Mouse (Mus musculus): Measurements from ENCODE around the gene Akr1d1. TPM values are rescaled to one million over a fixed set of nuclear protein-coding genes. Genes with fewer than 3 reads are reported as not detected.

The Akr1d1 gene
- polyA plus RNA-seq, 1 experiment from 2014 or later: not detected

GRCm38 (mm10) chr6:37506909-37507515 is 23.0 kb upstream of the Akr1d1 start:
- H3K4me1 ChIP-seq (ENCODE audit: control insufficient read depth, insufficient read depth, low read length): no peaks in the 10 kb centered on the region
- H3K9ac ChIP-seq (ENCODE audit: low read length): no peak overlapping the region
- no peak overlapping the region for H3K4me3 ChIP-seq (ENCODE audit: low read length)
- no peaks in the 10 kb centered on the region for H3K36me3 ChIP-seq (ENCODE audit: control insufficient read depth, insufficient read depth)
- H3K27ac ChIP-seq (ENCODE audit: low read length): no peak overlapping the region
- no peak overlapping the region for H3K4me2 ChIP-seq (ENCODE audit: low read depth, low read length)
- no peaks in the 10 kb centered on the region for H3K27me3 ChIP-seq (ENCODE audit: control insufficient read depth, insufficient read depth, low read length)
- H3K9me3 ChIP-seq (replicated peaks; ENCODE audit: control insufficient read depth, low read length): no peaks in the 10 kb centered on the region; the same call in 1 of the 2 replicates
- no peak for ATAC-seq (replicated peaks; ENCODE audit: extremely low read depth, insufficient read depth, low FRiP score)
- 65% methylated on average over 3 of the region's 3 CpGs for WGBS

- ATAC-seq (replicated peaks; ENCODE audit: extremely low read depth, insufficient read depth, low FRiP score): no peak
- H3K27ac ChIP-seq (ENCODE audit: low read length): no peak overlapping the region
- no peak overlapping the region for H3K4me3 ChIP-seq (ENCODE audit: low read length)
- no peak overlapping the region for H3K4me2 ChIP-seq (ENCODE audit: low read depth, low read length)
- no peaks in the 10 kb centered on the region for H3K36me3 ChIP-seq (ENCODE audit: control insufficient read depth, insufficient read depth)
- H3K4me1 ChIP-seq (ENCODE audit: control insufficient read depth, insufficient read depth, low read length): no peaks in the 10 kb centered on the region
- H3K9ac ChIP-seq (ENCODE audit: low read length): no peak overlapping the region
- H3K27me3 ChIP-seq (ENCODE audit: control insufficient read depth, insufficient read depth, low read length): no peaks in the 10 kb centered on the region
- no peaks in the 10 kb centered on the region for H3K9me3 ChIP-seq (replicated peaks; ENCODE audit: control insufficient read depth, low read length)
Measured at GRCm38 (mm10) chr6:37510786-37511185, 19.2 kb upstream of the Akr1d1 start.

DNA sequence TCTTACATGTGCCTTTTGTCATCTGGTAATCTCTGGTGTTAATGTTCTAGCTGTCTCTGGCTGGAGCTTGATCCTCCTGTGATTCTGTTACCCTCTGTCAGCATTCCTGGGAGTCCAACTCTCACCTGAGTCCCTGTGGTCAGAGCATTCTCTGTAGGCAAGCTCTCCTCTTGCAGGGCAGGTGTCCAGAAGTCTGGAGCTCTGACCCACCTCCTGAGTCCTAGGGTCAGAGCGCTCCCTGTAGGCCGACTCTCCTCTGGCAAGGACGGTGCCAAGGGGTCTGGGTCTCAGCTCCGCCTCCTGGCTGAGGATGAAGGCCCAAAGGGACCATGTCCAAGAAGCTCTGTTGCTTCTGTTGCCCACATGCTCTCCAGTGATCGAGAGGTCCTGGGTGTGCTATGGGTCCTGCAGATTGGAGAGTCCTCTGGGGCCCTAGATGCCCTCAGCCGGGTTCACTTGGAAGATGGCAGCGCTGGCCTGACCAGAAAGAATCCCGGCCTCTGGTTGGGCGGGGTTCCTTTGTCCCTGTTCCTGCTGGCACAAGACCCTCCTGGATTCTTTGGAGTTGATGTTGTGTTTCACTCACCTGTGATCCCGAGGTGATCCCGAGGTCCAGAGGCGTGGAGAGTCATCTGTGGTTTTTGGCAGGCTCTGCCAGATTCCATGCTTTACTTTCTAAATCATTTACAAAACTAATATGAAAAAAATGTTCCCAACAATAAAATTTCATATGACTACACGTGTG is 9.2 kb upstream of the Akr1d1 start:
- no peaks in the 10 kb centered on the region for H3K4me1 ChIP-seq (ENCODE audit: control insufficient read depth, insufficient read depth, low read length)
- ATAC-seq (replicated peaks; ENCODE audit: extremely low read depth, insufficient read depth, low FRiP score): no peak
- H3K4me2 ChIP-seq (ENCODE audit: low read depth, low read length): no peak overlapping the region
- no peak overlapping the region for H3K27ac ChIP-seq (ENCODE audit: low read length)
- WGBS: 84% methylated on average over 13 of the region's 13 CpGs
- no peaks in the 10 kb centered on the region for H3K36me3 ChIP-seq (ENCODE audit: control insufficient read depth, insufficient read depth)
- no peak overlapping the region for H3K4me3 ChIP-seq (ENCODE audit: low read length)
- no peak overlapping the region for H3K9ac ChIP-seq (ENCODE audit: low read length)
- no peaks in the 10 kb centered on the region for H3K9me3 ChIP-seq (replicated peaks; ENCODE audit: control insufficient read depth, low read length)
- H3K27me3 ChIP-seq (ENCODE audit: control insufficient read depth, insufficient read depth, low read length): no peaks in the 10 kb centered on the region

DNA sequence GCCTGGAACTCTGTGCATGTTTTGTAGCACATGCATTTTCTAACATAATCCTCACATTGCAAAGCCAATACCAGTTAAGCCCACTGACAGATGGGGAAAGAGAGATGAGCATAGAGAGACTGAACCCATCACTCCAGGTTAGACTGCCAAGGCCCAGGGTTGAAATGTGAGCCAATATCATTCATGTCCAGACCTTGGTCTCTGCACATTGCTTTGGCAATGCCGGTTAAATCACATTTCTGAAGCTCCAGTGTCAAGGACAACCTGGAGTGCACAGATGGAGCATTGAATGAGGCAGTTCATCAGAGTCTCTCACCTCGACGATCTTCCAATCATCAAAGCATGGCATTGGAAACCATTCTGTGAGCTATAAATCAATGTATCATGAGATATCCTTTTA is 2.1 kb downstream of the Akr1d1 start:
- no peak overlapping the region for H3K9ac ChIP-seq (ENCODE audit: low read length)
- no peaks in the 10 kb centered on the region for H3K36me3 ChIP-seq (ENCODE audit: control insufficient read depth, insufficient read depth)
- no peaks in the 10 kb centered on the region for H3K9me3 ChIP-seq (replicated peaks; ENCODE audit: control insufficient read depth, low read length)
- no peak overlapping the region for H3K4me2 ChIP-seq (ENCODE audit: low read depth, low read length)
- 87% methylated on average over 3 of the region's 3 CpGs for WGBS
- ATAC-seq (replicated peaks; ENCODE audit: extremely low read depth, insufficient read depth, low FRiP score): no peak
- no peaks in the 10 kb centered on the region for H3K27me3 ChIP-seq (ENCODE audit: control insufficient read depth, insufficient read depth, low read length)
- no peaks in the 10 kb centered on the region for H3K4me1 ChIP-seq (ENCODE audit: control insufficient read depth, insufficient read depth, low read length)
- no peak overlapping the region for H3K27ac ChIP-seq (ENCODE audit: low read length)
- H3K4me3 ChIP-seq (ENCODE audit: low read length): no peak overlapping the region

DNA sequence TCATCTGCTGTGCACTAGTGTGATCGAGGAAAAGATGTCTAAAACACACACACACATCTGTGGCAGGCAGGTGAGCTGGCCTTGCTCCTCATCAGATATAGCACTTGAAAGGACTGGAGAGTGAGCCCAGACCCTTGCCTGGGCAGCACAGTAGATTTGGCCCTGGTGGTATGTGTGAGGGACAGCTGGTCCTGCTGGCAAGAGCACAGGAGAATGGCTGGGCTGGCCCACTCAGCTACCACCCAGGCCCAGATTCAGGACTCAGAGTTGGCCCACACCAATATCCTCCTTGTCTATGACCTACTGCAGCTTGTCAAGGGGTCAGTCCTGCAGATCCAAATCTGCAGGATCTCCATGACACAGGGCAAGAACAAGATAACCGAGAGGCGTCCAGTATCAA is 6.9 kb downstream of the Akr1d1 start:
- Histone ChIP-seq H3K27me3 (ENCODE audit: control insufficient read depth, insufficient read depth, low read length) (no peaks in the 10 kb centered on the region), H3K9ac (ENCODE audit: low read length) (no peak overlapping the region), H3K9me3 (replicated peaks; ENCODE audit: control insufficient read depth, low read length) (no peaks in the 10 kb centered on the region), H3K4me2 (ENCODE audit: low read depth, low read length) (no peak overlapping the region), H3K36me3 (ENCODE audit: control insufficient read depth, insufficient read depth) (no peaks in the 10 kb centered on the region), H3K4me1 (ENCODE audit: control insufficient read depth, insufficient read depth, low read length) (no peaks in the 10 kb centered on the region), H3K27ac (ENCODE audit: low read length) (no peak overlapping the region), H3K4me3 (ENCODE audit: low read length) (no peak overlapping the region)
- 53% methylated on average over 3 of the region's 3 CpGs for WGBS
- no peak for ATAC-seq (replicated peaks; ENCODE audit: extremely low read depth, insufficient read depth, low FRiP score)

GRCm38 (mm10) chr6:37537801-37538200 is 7.8 kb downstream of the Akr1d1 start:
- Histone ChIP-seq H3K27ac (ENCODE audit: low read length) (no peak overlapping the region), H3K27me3 (ENCODE audit: control insufficient read depth, insufficient read depth, low read length) (no peaks in the 10 kb centered on the region), H3K4me1 (ENCODE audit: control insufficient read depth, insufficient read depth, low read length) (no peaks in the 10 kb centered on the region), H3K4me2 (ENCODE audit: low read depth, low read length) (no peak overlapping the region), H3K36me3 (ENCODE audit: control insufficient read depth, insufficient read depth) (no peaks in the 10 kb centered on the region), H3K4me3 (ENCODE audit: low read length) (no peak overlapping the region), H3K9me3 (replicated peaks; ENCODE audit: control insufficient read depth, low read length) (no peaks in the 10 kb centered on the region), H3K9ac (ENCODE audit: low read length) (no peak overlapping the region)
- no peak for ATAC-seq (replicated peaks; ENCODE audit: extremely low read depth, insufficient read depth, low FRiP score)
- WGBS: 72% methylated on average over 3 of the region's 3 CpGs

GRCm38 (mm10) chr6:37538792-37539191 is 8.8 kb downstream of the Akr1d1 start:
- Histone ChIP-seq H3K9ac (ENCODE audit: low read length) (no peak overlapping the region), H3K9me3 (replicated peaks; ENCODE audit: control insufficient read depth, low read length) (no peaks in the 10 kb centered on the region), H3K4me3 (ENCODE audit: low read length) (no peak overlapping the region), H3K4me1 (ENCODE audit: control insufficient read depth, insufficient read depth, low read length) (no peaks in the 10 kb centered on the region), H3K27me3 (ENCODE audit: control insufficient read depth, insufficient read depth, low read length) (no peaks in the 10 kb centered on the region), H3K36me3 (ENCODE audit: control insufficient read depth, insufficient read depth) (no peaks in the 10 kb centered on the region), H3K4me2 (ENCODE audit: low read depth, low read length) (no peak overlapping the region), H3K27ac (ENCODE audit: low read length) (no peak overlapping the region)
- no peak for ATAC-seq (replicated peaks; ENCODE audit: extremely low read depth, insufficient read depth, low FRiP score)
- WGBS: 80% methylated on average over 5 of the region's 5 CpGs

DNA sequence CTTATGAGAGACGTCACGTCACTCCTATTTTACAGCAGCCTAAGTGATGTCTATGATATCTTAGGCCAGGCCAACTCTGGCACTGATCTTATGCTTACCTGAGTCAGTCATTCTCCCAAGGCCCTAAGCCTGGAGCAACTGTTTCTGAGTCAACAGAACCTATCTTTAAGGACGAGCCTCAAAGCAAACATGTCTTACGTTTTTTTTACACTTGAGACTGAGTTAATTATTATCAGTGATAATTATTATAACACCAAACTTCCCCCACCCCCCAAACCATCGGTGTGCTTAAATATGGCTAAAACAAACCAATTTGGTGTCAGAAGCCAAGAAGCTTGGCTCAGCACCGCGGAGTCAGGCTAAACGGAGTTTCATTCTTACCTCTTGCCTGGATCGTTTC is 9.4 kb downstream of the Akr1d1 start:
- WGBS: 80% methylated on average over 9 of the region's 9 CpGs
- H3K4me3 ChIP-seq (ENCODE audit: low read length): no peak overlapping the region
- H3K4me2 ChIP-seq (ENCODE audit: low read depth, low read length): no peak overlapping the region
- H3K9ac ChIP-seq (ENCODE audit: low read length): no peak overlapping the region
- no peak for ATAC-seq (replicated peaks; ENCODE audit: extremely low read depth, insufficient read depth, low FRiP score)
- H3K36me3 ChIP-seq (ENCODE audit: control insufficient read depth, insufficient read depth): no peaks in the 10 kb centered on the region
- no peaks in the 10 kb centered on the region for H3K4me1 ChIP-seq (ENCODE audit: control insufficient read depth, insufficient read depth, low read length)
- no peak overlapping the region for H3K27ac ChIP-seq (ENCODE audit: low read length)
- no peaks in the 10 kb centered on the region for H3K27me3 ChIP-seq (ENCODE audit: control insufficient read depth, insufficient read depth, low read length)
- no peaks in the 10 kb centered on the region for H3K9me3 ChIP-seq (replicated peaks; ENCODE audit: control insufficient read depth, low read length)

GRCm38 (mm10) chr6:37540113-37540512 is 10.1 kb downstream of the Akr1d1 start:
- Histone ChIP-seq H3K4me1 (ENCODE audit: control insufficient read depth, insufficient read depth, low read length) (no peaks in the 10 kb centered on the region), H3K27ac (ENCODE audit: low read length) (no peak overlapping the region), H3K9me3 (replicated peaks; ENCODE audit: control insufficient read depth, low read length) (no peaks in the 10 kb centered on the region), H3K4me3 (ENCODE audit: low read length) (no peak overlapping the region), H3K4me2 (ENCODE audit: low read depth, low read length) (no peak overlapping the region), H3K9ac (ENCODE audit: low read length) (no peak overlapping the region), H3K36me3 (ENCODE audit: control insufficient read depth, insufficient read depth) (no peaks in the 10 kb centered on the region), H3K27me3 (ENCODE audit: control insufficient read depth, insufficient read depth, low read length) (no peaks in the 10 kb centered on the region)
- no peak for ATAC-seq (replicated peaks; ENCODE audit: extremely low read depth, insufficient read depth, low FRiP score)
- whole genome bisulfite sequencing: 52% methylated on average over 3 of the region's 3 CpGs

Measured in heart, embryonic 16.5 days (tissue).